Mouse (Mus musculus) hindbrain, embryonic 14.5 days (tissue): ENCODE measurements around the gene Col4a4. TPM values are rescaled to one million over a fixed set of nuclear protein-coding genes. Genes with fewer than 3 reads are reported as not detected.

Source experiments
- ATAC-seq: fragments of 200-750 bp; cut with Nextera tagmentation; 2 replicates; pipeline ENCODE4 v1.8.0; 2017; ENCODE audit warnings: moderate number of reproducible peaks, mild to moderate bottlenecking, moderate TSS enrichment, moderate library complexity; ENCODE audit not compliant: low FRiP score
- DNase-seq: peaks from one replicate; pipeline ENCODE4 v3.0.0-alpha.2; 2015; ENCODE audit warnings: low spot score
- H3K27ac ChIP-seq: fragments of 300-500 bp; sonication (generic); 2 replicates; pipeline ENCODE4 v1.5.1; 2014; ENCODE audit warnings: mild to moderate bottlenecking, moderate library complexity
- H3K27me3 ChIP-seq: fragments of 300-500 bp; sonication (generic); 2 replicates; pipeline ENCODE4 v1.6.1; 2014; ENCODE audit warnings: mild to moderate bottlenecking, low read length, mixed read lengths; ENCODE audit not compliant: control insufficient read depth, insufficient read depth
- H3K36me3 ChIP-seq: fragments of 300-500 bp; sonication (generic); replicated peaks from 2 replicates; pipeline ENCODE4 v1.6.1; 2014; ENCODE audit not compliant: control insufficient read depth, insufficient read depth
- H3K4me1 ChIP-seq: fragments of 300-500 bp; sonication (generic); replicated peaks from 2 replicates; pipeline ENCODE4 v1.6.1; 2014; ENCODE audit warnings: antibody characterized with exemption, low read length, mixed read lengths; ENCODE audit not compliant: control insufficient read depth, insufficient read depth
- H3K4me2 ChIP-seq: fragments of 300-500 bp; sonication (generic); replicated peaks from 2 replicates; pipeline ENCODE4 v1.6.1; 2014; ENCODE audit warnings: mild to moderate bottlenecking, moderate library complexity
- H3K4me3 ChIP-seq: fragments of 300-500 bp; sonication (generic); replicated peaks from 2 replicates; pipeline ENCODE4 v1.5.1; 2014; ENCODE audit warnings: mild to moderate bottlenecking, low read length
- H3K9ac ChIP-seq: fragments of 300-500 bp; sonication (generic); 2 replicates; pipeline ENCODE4 v1.6.1; 2014
- H3K9me3 ChIP-seq: fragments of 300-500 bp; sonication (generic); 2 replicates; pipeline ENCODE4 v1.6.1; 2016; ENCODE audit warnings: low read length; ENCODE audit not compliant: control insufficient read depth
- WGBS: fragments of 180-500 bp; shearing (Covaris S2); extraction: QIAGEN DNeasy Blood & Tissue Kit; methylation state at CpG from one replicate; pipeline ENCODE4 v1.1.7; 2014; 5-methylcytosine and 5-hydroxymethylcytosine counted together
- polyA plus RNA-seq: library from polyadenylated mRNA; unstranded; fragments of >200 nt; fragmentation: Nextera tagmentation; extraction: Ambion mirVana; gene quantifications from 2 replicates; pipeline ENCODE4 v1.2.1, GENCODE M21; 2014

Gene Col4a4
- polyA plus RNA-seq, 1 experiment from 2014 or later: 0.25 TPM

- H3K4me2 ChIP-seq: no peak overlapping the region
- H3K9me3 ChIP-seq: no peaks in the 10 kb centered on the region
- 89% methylated on average over 5 of the region's 5 CpGs for WGBS
- DNase-seq: no peak
- no peaks in the 10 kb centered on the region for H3K36me3 ChIP-seq
- H3K4me1 ChIP-seq: no peaks in the 10 kb centered on the region
- no peak overlapping the region for H3K27ac ChIP-seq
- H3K4me3 ChIP-seq: no peak overlapping the region
- no peak for ATAC-seq
- no peak overlapping the region for H3K9ac ChIP-seq
- H3K27me3 ChIP-seq: no peaks in the 10 kb centered on the region
Observed at GRCm38 (mm10) chr1:82619981-82620380, 33.3 kb upstream of the Col4a4 start.

GRCm38 (mm10) chr1:82618592-82618991 is 31.9 kb upstream of the Col4a4 start:
- no peaks in the 10 kb centered on the region for H3K27me3 ChIP-seq
- 86% methylated on average over 5 of the region's 5 CpGs for WGBS
- no peak for DNase-seq
- H3K9me3 ChIP-seq: no peaks in the 10 kb centered on the region
- no peak overlapping the region for H3K4me2 ChIP-seq
- H3K36me3 ChIP-seq: no peaks in the 10 kb centered on the region
- no peak for ATAC-seq
- no peak overlapping the region for H3K4me3 ChIP-seq
- H3K4me1 ChIP-seq: no peaks in the 10 kb centered on the region
- H3K9ac ChIP-seq: no peak overlapping the region
- H3K27ac ChIP-seq: no peak overlapping the region

- no peak overlapping the region for H3K9ac ChIP-seq
- H3K4me3 ChIP-seq: no peak overlapping the region
- H3K27me3 ChIP-seq: no peaks in the 10 kb centered on the region
- 81% methylated on average over 5 of the region's 5 CpGs for WGBS
- no peaks in the 10 kb centered on the region for H3K9me3 ChIP-seq
- ATAC-seq: no peak
- no peak overlapping the region for H3K27ac ChIP-seq
- H3K4me2 ChIP-seq: no peak overlapping the region
- no peak for DNase-seq
- H3K4me1 ChIP-seq: no peaks in the 10 kb centered on the region
- no peaks in the 10 kb centered on the region for H3K36me3 ChIP-seq
Observed at GRCm38 (mm10) chr1:82618001-82618400, 31.4 kb upstream of the Col4a4 start.

GRCm38 (mm10) chr1:82612061-82612660 is 25.5 kb upstream of the Col4a4 start:
- no peak for DNase-seq
- Histone ChIP-seq H3K9me3 (no peaks in the 10 kb centered on the region), H3K9ac (no peak overlapping the region), H3K27me3 (no peaks in the 10 kb centered on the region), H3K4me3 (no peak overlapping the region), H3K27ac (no peak overlapping the region), H3K36me3 (no peaks in the 10 kb centered on the region), H3K4me1 (no peaks in the 10 kb centered on the region), H3K4me2 (no peak overlapping the region)
- no peak for ATAC-seq
- 90% methylated on average over 9 of the region's 9 CpGs for WGBS

GRCm38 (mm10) chr1:82608646-82609262 is 22.1 kb upstream of the Col4a4 start:
- DNase-seq: no peak
- H3K27me3 ChIP-seq: no peaks in the 10 kb centered on the region

GRCm38 (mm10) chr1:82605856-82606255 is 19.2 kb upstream of the Col4a4 start:
- 90% methylated on average over 7 of the region's 7 CpGs for WGBS
- DNase-seq (no peak), ATAC-seq (no peak)
- Histone ChIP-seq H3K4me1 (no peaks in the 10 kb centered on the region), H3K27ac (no peak overlapping the region), H3K27me3 (no peaks in the 10 kb centered on the region), H3K9ac (no peak overlapping the region), H3K4me2 (no peak overlapping the region), H3K9me3 (no peaks in the 10 kb centered on the region), H3K4me3 (no peak overlapping the region), H3K36me3 (no peaks in the 10 kb centered on the region)

More at GRCm38 (mm10) chr1:82608646-82609262, 22.1 kb upstream of the Col4a4 start:
- Histone ChIP-seq H3K9ac (no peak overlapping the region), H3K9me3 (no peaks in the 10 kb centered on the region), H3K4me1 (no peaks in the 10 kb centered on the region), H3K36me3 (no peaks in the 10 kb centered on the region), H3K27ac (no peak overlapping the region), H3K4me3 (no peak overlapping the region), H3K4me2 (no peak overlapping the region)
- no peak for ATAC-seq
- 84% methylated on average over 9 of the region's 9 CpGs for WGBS

GRCm38 (mm10) chr1:82605347-82605746 is 18.7 kb upstream of the Col4a4 start:
- H3K9me3 ChIP-seq: no peaks in the 10 kb centered on the region
- H3K9ac ChIP-seq: no peak overlapping the region
- H3K27ac ChIP-seq: no peak overlapping the region
- H3K36me3 ChIP-seq: no peaks in the 10 kb centered on the region
- no peak overlapping the region for H3K4me3 ChIP-seq
- DNase-seq (no peak), ATAC-seq (no peak)
- H3K4me2 ChIP-seq: no peak overlapping the region
- no peaks in the 10 kb centered on the region for H3K27me3 ChIP-seq
- WGBS: 91% methylated on average over 7 of the region's 7 CpGs
- no peaks in the 10 kb centered on the region for H3K4me1 ChIP-seq

- DNase-seq (no peak), ATAC-seq (no peak)
- Histone ChIP-seq H3K4me1 (no peaks in the 10 kb centered on the region), H3K9me3 (no peaks in the 10 kb centered on the region), H3K4me3 (no peak overlapping the region), H3K4me2 (no peak overlapping the region), H3K27me3 (no peaks in the 10 kb centered on the region), H3K36me3 (no peaks in the 10 kb centered on the region), H3K9ac (no peak overlapping the region), H3K27ac (no peak overlapping the region)
- WGBS: 85% methylated on average over 7 of the region's 7 CpGs
Observed at GRCm38 (mm10) chr1:82603198-82603950, 16.7 kb upstream of the Col4a4 start.

- WGBS: 63% methylated on average over 6 of the region's 6 CpGs
- no peak for ATAC-seq
- no peak overlapping the region for H3K4me3 ChIP-seq
- no peak overlapping the region for H3K4me2 ChIP-seq
- H3K9me3 ChIP-seq: no peaks in the 10 kb centered on the region
- no peak overlapping the region for H3K27ac ChIP-seq
- H3K9ac ChIP-seq: no peak overlapping the region
- no peaks in the 10 kb centered on the region for H3K4me1 ChIP-seq
- no peak for DNase-seq
- H3K27me3 ChIP-seq: no peaks in the 10 kb centered on the region
- no peaks in the 10 kb centered on the region for H3K36me3 ChIP-seq
Observed at GRCm38 (mm10) chr1:82596864-82597596, 10.4 kb upstream of the Col4a4 start.
